Mouse (Mus musculus): ENCODE measurements around the gene Abce1. TPM values are rescaled to one million over a fixed set of nuclear protein-coding genes. Genes with fewer than 3 reads are reported as not detected.
"Not testable (repeated sequence)": the region's sequence is repeated elsewhere in the genome, so short reads cannot be mapped to it uniquely, and the experiment has no call there.

The Abce1 gene
- polyA plus RNA-seq, 1 experiment from 2014 or later: 62.6 TPM

- Histone ChIP-seq H3K36me3 (ENCODE audit: control insufficient read depth, insufficient read depth, low read length) (peaks cover 14% of the 10 kb centered on the region), H3K9me3 (replicated peaks; ENCODE audit: control insufficient read depth, low read length) (no peaks in the 10 kb centered on the region), H3K4me3 (ENCODE audit: low read depth, low read length) (no peak overlapping the region; the same call in 1 of the 2 replicates), H3K27me3 (replicated peaks; ENCODE audit: control insufficient read depth, insufficient read depth, low read length) (no peaks in the 10 kb centered on the region), H3K27ac (ENCODE audit: low read depth, low read length) (no peak overlapping the region), H3K4me1 (ENCODE audit: control insufficient read depth, insufficient read depth, low read length) (peaks cover 4% of the 10 kb centered on the region; the same call in 1 of the 2 replicates), H3K4me2 (ENCODE audit: low read length) (peak overlapping the region; percentile 52; the same call in 1 of the 2 replicates), H3K9ac (ENCODE audit: low read length) (no peak overlapping the region)
- DNase-seq (ENCODE audit: low spot score): no peak
- ATAC-seq: no peak
- 50% methylated on average over 6 of the region's 6 CpGs for WGBS
These were observed 1.1 kb upstream of the Abce1 start for GRCm38 (mm10) chr8:79712676-79713075.

- Histone ChIP-seq H3K36me3 (ENCODE audit: control insufficient read depth, insufficient read depth, low read length) (peaks cover 40% of the 10 kb centered on the region), H3K9me3 (replicated peaks; ENCODE audit: control insufficient read depth, low read length) (no peaks in the 10 kb centered on the region), H3K4me1 (ENCODE audit: control insufficient read depth, insufficient read depth, low read length) (peaks cover 4% of the 10 kb centered on the region; the same call in 1 of the 2 replicates), H3K9ac (ENCODE audit: low read length) (no peak overlapping the region), H3K4me3 (ENCODE audit: low read depth, low read length) (no peak overlapping the region), H3K27ac (ENCODE audit: low read depth, low read length) (no peak overlapping the region), H3K4me2 (ENCODE audit: low read length) (no peak overlapping the region), H3K27me3 (replicated peaks; ENCODE audit: control insufficient read depth, insufficient read depth, low read length) (no peaks in the 10 kb centered on the region)
- DNase-seq (ENCODE audit: low spot score) (no peak), ATAC-seq (no peak)
- 93% methylated on average over 3 of the region's 3 CpGs for WGBS
These were observed 4.9 kb downstream of the Abce1 start for GRCm38 (mm10) chr8:79706687-79707086.

GRCm38 (mm10) chr8:79692531-79692930 lies 19.0 kb downstream of the Abce1 start:
- Histone ChIP-seq H3K9me3 (replicated peaks; ENCODE audit: control insufficient read depth, low read length) (no peaks in the 10 kb centered on the region), H3K36me3 (ENCODE audit: control insufficient read depth, insufficient read depth, low read length) (peaks cover 80% of the 10 kb centered on the region), H3K9ac (ENCODE audit: low read length) (no peak overlapping the region), H3K27me3 (replicated peaks; ENCODE audit: control insufficient read depth, insufficient read depth, low read length) (no peaks in the 10 kb centered on the region), H3K4me2 (ENCODE audit: low read length) (no peak overlapping the region), H3K27ac (ENCODE audit: low read depth, low read length) (no peak overlapping the region), H3K4me3 (ENCODE audit: low read depth, low read length) (no peak overlapping the region), H3K4me1 (ENCODE audit: control insufficient read depth, insufficient read depth, low read length) (no peaks in the 10 kb centered on the region)
- no peak for DNase-seq (ENCODE audit: low spot score)
- 76% methylated on average over 2 of the region's 2 CpGs for WGBS
- no peak for ATAC-seq

- not testable (repeated sequence) for H3K4me1 ChIP-seq (ENCODE audit: control insufficient read depth, insufficient read depth, low read length); H3K27me3 ChIP-seq (replicated peaks; ENCODE audit: control insufficient read depth, insufficient read depth, low read length); H3K27ac ChIP-seq (ENCODE audit: low read depth, low read length); H3K9me3 ChIP-seq (replicated peaks; ENCODE audit: control insufficient read depth, low read length); H3K4me2 ChIP-seq (ENCODE audit: low read length); DNase-seq (ENCODE audit: low spot score); ATAC-seq; H3K4me3 ChIP-seq (ENCODE audit: low read depth, low read length); H3K9ac ChIP-seq (ENCODE audit: low read length)
- 90% methylated on average over 5 of the region's 5 CpGs for WGBS
- peaks cover 78% of the 10 kb centered on the region for H3K36me3 ChIP-seq (ENCODE audit: control insufficient read depth, insufficient read depth, low read length)
These were observed 25.6 kb downstream of the Abce1 start for GRCm38 (mm10) chr8:79685927-79686326.

GRCm38 (mm10) chr8:79680965-79681364 lies 30.6 kb downstream of the Abce1 start:
- H3K27ac ChIP-seq (ENCODE audit: low read depth, low read length): no peak overlapping the region
- DNase-seq (ENCODE audit: low spot score) (no peak), ATAC-seq (0 out of 2 replicates have a peak, but pooled peaks have one; percentile 53)
- H3K4me2 ChIP-seq (ENCODE audit: low read length): peak overlapping the region; percentile 44
- no peaks in the 10 kb centered on the region for H3K4me1 ChIP-seq (ENCODE audit: control insufficient read depth, insufficient read depth, low read length)
- peaks cover 44% of the 10 kb centered on the region for H3K36me3 ChIP-seq (ENCODE audit: control insufficient read depth, insufficient read depth, low read length)
- H3K9ac ChIP-seq (ENCODE audit: low read length): 0 out of 2 replicates have a peak overlapping the region, but pooled peaks have one; percentile 46
- no peaks in the 10 kb centered on the region for H3K9me3 ChIP-seq (replicated peaks; ENCODE audit: control insufficient read depth, low read length)
- no peaks in the 10 kb centered on the region for H3K27me3 ChIP-seq (replicated peaks; ENCODE audit: control insufficient read depth, insufficient read depth, low read length)
- peak overlapping the region; percentile 19 for H3K4me3 ChIP-seq (ENCODE audit: low read depth, low read length)
- WGBS: 40% methylated on average over 2 of the region's 2 CpGs

GRCm38 (mm10) chr8:79680555-79680954 lies 31.0 kb downstream of the Abce1 start:
- DNase-seq (ENCODE audit: low spot score) (peak; percentile 17), ATAC-seq (peak; percentile 54; the same call in 1 of the 2 replicates)
- no peak overlapping the region for H3K27ac ChIP-seq (ENCODE audit: low read depth, low read length)
- no peaks in the 10 kb centered on the region for H3K4me1 ChIP-seq (ENCODE audit: control insufficient read depth, insufficient read depth, low read length)
- WGBS: 8% methylated on average over 34 of the region's 34 CpGs
- peak overlapping the region; percentile 46; the same call in 1 of the 2 replicates for H3K9ac ChIP-seq (ENCODE audit: low read length)
- no peaks in the 10 kb centered on the region for H3K9me3 ChIP-seq (replicated peaks; ENCODE audit: control insufficient read depth, low read length)
- no peaks in the 10 kb centered on the region for H3K27me3 ChIP-seq (replicated peaks; ENCODE audit: control insufficient read depth, insufficient read depth, low read length)
- peak overlapping the region; percentile 19 for H3K4me3 ChIP-seq (ENCODE audit: low read depth, low read length)
- H3K36me3 ChIP-seq (ENCODE audit: control insufficient read depth, insufficient read depth, low read length): peaks cover 41% of the 10 kb centered on the region
- H3K4me2 ChIP-seq (ENCODE audit: low read length): peak overlapping the region; percentile 44

GRCm38 (mm10) chr8:79680083-79680482 lies 31.5 kb downstream of the Abce1 start:
- H3K4me2 ChIP-seq (ENCODE audit: low read length): peak overlapping the region; percentile 44; the same call in 1 of the 2 replicates
- H3K9ac ChIP-seq (ENCODE audit: low read length); ATAC-seq; H3K27me3 ChIP-seq (replicated peaks; ENCODE audit: control insufficient read depth, insufficient read depth, low read length); H3K27ac ChIP-seq (ENCODE audit: low read depth, low read length); DNase-seq (ENCODE audit: low spot score); H3K4me1 ChIP-seq (ENCODE audit: control insufficient read depth, insufficient read depth, low read length); H3K4me3 ChIP-seq (ENCODE audit: low read depth, low read length); H3K9me3 ChIP-seq (replicated peaks; ENCODE audit: control insufficient read depth, low read length): not testable (repeated sequence)
- peaks cover 43% of the 10 kb centered on the region for H3K36me3 ChIP-seq (ENCODE audit: control insufficient read depth, insufficient read depth, low read length)
- WGBS: 54% methylated on average over 10 of the region's 10 CpGs

- DNase-seq (ENCODE audit: low spot score): no peak
These were observed 32.5 kb downstream of the Abce1 start for GRCm38 (mm10) chr8:79679005-79679404.

GRCm38 (mm10) chr8:79676461-79676860 lies 35.1 kb downstream of the Abce1 start:
- ATAC-seq (no peak), DNase-seq (ENCODE audit: low spot score) (no peak)
- Histone ChIP-seq H3K9ac (ENCODE audit: low read length) (no peak overlapping the region), H3K4me3 (ENCODE audit: low read depth, low read length) (no peak overlapping the region), H3K4me1 (ENCODE audit: control insufficient read depth, insufficient read depth, low read length) (no peaks in the 10 kb centered on the region), H3K4me2 (ENCODE audit: low read length) (no peak overlapping the region), H3K27ac (ENCODE audit: low read depth, low read length) (no peak overlapping the region), H3K27me3 (replicated peaks; ENCODE audit: control insufficient read depth, insufficient read depth, low read length) (no peaks in the 10 kb centered on the region), H3K9me3 (replicated peaks; ENCODE audit: control insufficient read depth, low read length) (no peaks in the 10 kb centered on the region), H3K36me3 (ENCODE audit: control insufficient read depth, insufficient read depth, low read length) (peaks cover 49% of the 10 kb centered on the region)
- 87% methylated on average over 4 of the region's 4 CpGs for WGBS

More at GRCm38 (mm10) chr8:79679005-79679404, 32.5 kb downstream of the Abce1 start:
- 76% methylated on average over 5 of the region's 5 CpGs for WGBS
- H3K36me3 ChIP-seq (ENCODE audit: control insufficient read depth, insufficient read depth, low read length): peaks cover 42% of the 10 kb centered on the region
- no peaks in the 10 kb centered on the region for H3K4me1 ChIP-seq (ENCODE audit: control insufficient read depth, insufficient read depth, low read length)
- ATAC-seq: no peak
- H3K9me3 ChIP-seq (replicated peaks; ENCODE audit: control insufficient read depth, low read length): no peaks in the 10 kb centered on the region
- no peak overlapping the region for H3K9ac ChIP-seq (ENCODE audit: low read length)
- no peak overlapping the region for H3K4me3 ChIP-seq (ENCODE audit: low read depth, low read length)
- H3K27ac ChIP-seq (ENCODE audit: low read depth, low read length): no peak overlapping the region
- no peaks in the 10 kb centered on the region for H3K27me3 ChIP-seq (replicated peaks; ENCODE audit: control insufficient read depth, insufficient read depth, low read length)
- no peak overlapping the region for H3K4me2 ChIP-seq (ENCODE audit: low read length)

Data from forebrain, embryonic 14.5 days (tissue).